Mouse (Mus musculus): ENCODE measurements around the gene Vwa5b1.

DNA sequence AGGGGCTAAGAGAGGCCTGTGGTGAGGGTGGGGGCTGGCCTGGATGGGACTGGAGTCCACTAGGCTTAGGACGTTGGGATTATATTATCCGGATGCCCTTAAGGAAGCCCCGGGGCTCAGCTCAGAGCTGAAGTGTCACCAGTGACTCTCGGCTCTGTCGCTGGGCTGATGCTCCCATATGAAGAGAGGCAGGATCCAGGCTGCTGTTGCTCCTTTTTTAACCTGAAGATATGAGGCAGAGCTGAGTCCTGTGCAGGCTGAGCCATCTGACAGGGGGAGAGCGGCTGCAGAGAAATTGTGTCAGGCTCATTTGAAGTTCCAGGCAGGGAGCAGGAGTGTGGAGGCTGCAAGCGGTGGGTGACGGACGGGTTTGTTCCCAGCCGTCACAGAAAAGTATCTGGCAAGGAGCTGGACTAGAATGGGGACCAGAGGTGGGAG, 87.5 kb downstream of the Vwa5b1 start:
- TF ChIP-seq POLR2A (IDR thresholded peaks at IDR 0.05; ENCODE audit: control insufficient read depth, extremely low read depth, insufficient read depth, low read length, poor library complexity) (no peak), CTCF (IDR thresholded peaks at IDR 0.05; ENCODE audit: borderline replicate concordance, control insufficient read depth, extremely low read depth, insufficient read depth, low read length, poor library complexity) (no peak)
